Mouse (Mus musculus) T-helper 17 cell (primary cell): ENCODE results near the gene Grap.

Source experiments
- in situ Hi-C, 2 experiments: fragments of 300-600 bp; cut with MboI, MseI; formaldehyde crosslinking; loops; 1 replicate in 1 of 2; 2 replicates in 1 of 2; pipeline ENCODE4 v1.15.1; 2025; ENCODE audit warnings: high pct_unique_total_duplicates in 2 of 2

The Grap gene

DNA sequence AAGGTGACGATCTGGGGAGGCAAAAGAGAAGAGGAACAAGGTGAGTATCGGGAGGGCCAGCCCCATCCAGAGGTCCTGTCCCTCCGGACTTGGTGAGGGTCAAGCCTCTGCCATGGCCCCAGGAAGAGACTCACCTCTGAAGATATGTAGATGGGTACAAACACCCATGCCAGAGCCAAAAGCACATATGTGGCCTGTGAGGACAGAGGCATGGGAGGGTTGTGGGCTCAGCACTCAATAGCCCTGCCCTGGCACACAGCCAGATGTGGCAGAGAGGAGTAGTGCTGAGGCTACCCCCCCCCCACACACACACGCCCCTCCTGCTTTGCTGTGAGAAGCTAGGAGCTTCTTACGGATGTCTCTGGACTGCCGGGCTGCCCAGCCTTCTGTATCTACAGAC, 62.1 kb downstream of the Grap start:
- in situ Hi-C loops, result loop anchor here (5.0 to 10.0 kb wide), 5 partner anchors 48 to 303 kb away; no protein-coding TSS in a partner anchor

DNA sequence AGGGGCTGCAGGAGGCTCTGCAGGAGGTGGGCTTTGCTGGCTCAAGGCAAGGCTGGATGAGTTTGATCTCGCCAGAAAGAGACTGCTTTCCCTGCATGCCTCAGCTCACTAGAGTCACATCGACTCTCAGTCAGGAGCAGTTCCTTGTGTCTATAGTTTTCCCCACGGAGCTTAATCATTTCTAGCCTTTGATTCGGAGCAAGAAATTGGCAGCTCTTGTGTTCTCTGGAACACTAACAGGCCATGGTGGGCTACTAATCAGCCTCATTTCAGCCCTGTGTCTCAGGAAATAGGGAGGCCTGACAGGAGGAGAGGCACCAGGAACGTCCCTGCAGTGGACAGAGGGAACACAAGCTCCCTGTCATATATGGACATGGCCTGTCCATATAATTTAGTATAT, 64.9 kb downstream of the Grap start:
- in situ Hi-C loops, result loop anchor here (5.0 to 10.0 kb wide), 5 partner anchors 51 to 306 kb away; no protein-coding TSS in a partner anchor

GRCm38 (mm10) chr11:61719387-61719786, 66.3 kb downstream of the Grap start:
- in situ Hi-C loops, result loop anchor here (5.0 to 10.0 kb wide), 5 partner anchors 52 to 307 kb away; no protein-coding TSS in a partner anchor

GRCm38 (mm10) chr11:61719826-61720225, 66.8 kb downstream of the Grap start:
- in situ Hi-C loops, result loop anchor here (5.0 to 10.0 kb wide), 5 partner anchors 53 to 308 kb away; no protein-coding TSS in a partner anchor

GRCm38 (mm10) chr11:61720636-61721035, 67.6 kb downstream of the Grap start, which contains the start of gene Slc5a10:
TSS of gene Slc5a10 (minus strand) at chr11:61720826.
- in situ Hi-C loops, result no loop called here

DNA sequence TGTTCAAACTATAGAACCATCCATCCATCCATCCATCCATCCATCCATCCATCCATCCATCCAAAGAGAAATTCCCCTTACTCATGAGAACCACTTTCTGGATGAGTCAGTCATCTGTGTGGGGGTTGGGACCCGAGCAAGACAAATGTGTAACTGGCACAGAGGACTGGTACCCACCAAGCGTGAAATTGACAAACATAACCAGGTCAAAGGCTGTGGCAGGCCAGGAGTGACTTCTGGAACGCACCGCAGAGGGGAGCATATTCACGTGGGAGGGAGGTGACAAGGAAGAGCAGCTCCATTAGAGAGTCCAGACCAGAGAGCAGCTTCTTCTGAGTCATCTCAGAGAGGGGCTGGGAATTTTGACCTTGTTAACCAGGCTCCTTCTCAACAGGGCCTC, 69.0 kb downstream of the Grap start:
- in situ Hi-C loops, result no loop called here
